Mouse (Mus musculus) kidney, embryonic 15.5 days (tissue): Measurements from ENCODE around the gene Stk38l. TPM values are rescaled to one million over a fixed set of nuclear protein-coding genes. Genes with fewer than 3 reads are reported as not detected.

ENCODE experiments used
- ATAC-seq: fragments of 200-750 bp; cut with Nextera tagmentation; replicated peaks from 2 replicates; pipeline ENCODE4 v1.8.0; 2017; ENCODE audit warnings: moderate TSS enrichment; ENCODE audit not compliant: low FRiP score
- H3K27ac ChIP-seq: fragments of 300-500 bp; sonication (generic); 2 replicates; pipeline ENCODE4 v1.5.1; 2015; ENCODE audit warnings: mild to moderate bottlenecking, inconsistent platforms
- H3K27me3 ChIP-seq: fragments of 300-500 bp; sonication (generic); 2 replicates; pipeline ENCODE4 v1.6.1; 2015; ENCODE audit warnings: inconsistent platforms
- H3K36me3 ChIP-seq: fragments of 300-500 bp; sonication (generic); 2 replicates; pipeline ENCODE4 v1.6.1; 2015; ENCODE audit warnings: inconsistent platforms
- H3K4me1 ChIP-seq: fragments of 300-500 bp; sonication (generic); 2 replicates; pipeline ENCODE4 v1.6.1; 2015; ENCODE audit warnings: inconsistent platforms
- H3K4me2 ChIP-seq: fragments of 300-500 bp; sonication (generic); 2 replicates; pipeline ENCODE4 v1.6.1; 2015; ENCODE audit warnings: moderate library complexity, mild to moderate bottlenecking, inconsistent platforms
- H3K4me3 ChIP-seq: fragments of 300-500 bp; sonication (generic); replicated peaks from 2 replicates; pipeline ENCODE4 v1.5.1; 2015; ENCODE audit warnings: mild to moderate bottlenecking, inconsistent platforms
- H3K9ac ChIP-seq: fragments of 300-500 bp; sonication (generic); 2 replicates; pipeline ENCODE4 v1.6.1; 2015; ENCODE audit warnings: mild to moderate bottlenecking, inconsistent platforms
- H3K9me3 ChIP-seq: fragments of 300-500 bp; sonication (generic); replicated peaks from 2 replicates; pipeline ENCODE4 v1.6.1; 2016; ENCODE audit warnings: inconsistent platforms
- WGBS: fragments of 180-500 bp; shearing (Covaris S2); methylation state at CpG from one replicate; pipeline ENCODE4 v1.1.7; 2015; ENCODE audit warnings: mixed read lengths; 5-methylcytosine and 5-hydroxymethylcytosine counted together
- polyA plus RNA-seq: library from polyadenylated mRNA; unstranded; fragments of >200 nt; fragmentation: Nextera tagmentation; extraction: Ambion mirVana; gene quantifications from 2 replicates; pipeline ENCODE4 v1.2.1, GENCODE M21; 2015

Gene Stk38l
- polyA plus RNA-seq, 1 experiment from 2014 or later = 16.0 TPM

GRCm38 (mm10) chr6:146702126-146702881 lies 22.5 kb upstream of the Stk38l start:
- WGBS = 52% methylated on average over 11 of the region's 11 CpGs
- ATAC-seq = peak; percentile 22; the same call in 1 of the 2 replicates
- H3K4me2 ChIP-seq = no peak overlapping the region
- H3K9ac ChIP-seq = no peak overlapping the region
- H3K36me3 ChIP-seq = no peaks in the 10 kb centered on the region
- no peak overlapping the region for H3K27ac ChIP-seq
- H3K9me3 ChIP-seq = 0 out of 2 replicates have a peak, but pooled peaks cover 6% of the 10 kb centered on the region
- H3K27me3 ChIP-seq = no peaks in the 10 kb centered on the region
- no peak overlapping the region for H3K4me3 ChIP-seq
- no peaks in the 10 kb centered on the region; the same call in 1 of the 2 replicates for H3K4me1 ChIP-seq

GRCm38 (mm10) chr6:146703351-146703750 lies 21.4 kb upstream of the Stk38l start:
- ATAC-seq = no peak
- H3K4me3 ChIP-seq = no peak overlapping the region

GRCm38 (mm10) chr6:146705631-146706030 lies 19.2 kb upstream of the Stk38l start:
- H3K4me3 ChIP-seq = no peak overlapping the region
- 95% methylated on average over 1 of the region's 1 CpGs for WGBS
- no peaks in the 10 kb centered on the region; the same call in 1 of the 2 replicates for H3K4me1 ChIP-seq
- H3K9ac ChIP-seq = no peak overlapping the region
- H3K36me3 ChIP-seq = no peaks in the 10 kb centered on the region
- H3K9me3 ChIP-seq = 0 out of 2 replicates have a peak, but pooled peaks cover 6% of the 10 kb centered on the region
- H3K27ac ChIP-seq = no peak overlapping the region
- ATAC-seq = no peak
- H3K4me2 ChIP-seq = no peak overlapping the region
- no peaks in the 10 kb centered on the region for H3K27me3 ChIP-seq

More at GRCm38 (mm10) chr6:146703351-146703750, 21.4 kb upstream of the Stk38l start:
- no peaks in the 10 kb centered on the region for H3K27me3 ChIP-seq
- H3K9me3 ChIP-seq = 0 out of 2 replicates have a peak, but pooled peaks cover 6% of the 10 kb centered on the region
- no peak overlapping the region for H3K4me2 ChIP-seq
- 83% methylated on average over 3 of the region's 3 CpGs for WGBS
- no peaks in the 10 kb centered on the region; the same call in 1 of the 2 replicates for H3K4me1 ChIP-seq
- H3K9ac ChIP-seq = no peak overlapping the region
- 0 out of 2 replicates have a peak overlapping the region, but pooled peaks have one; percentile 13 for H3K27ac ChIP-seq
- H3K36me3 ChIP-seq = no peaks in the 10 kb centered on the region

GRCm38 (mm10) chr6:146719606-146720005 lies 5.2 kb upstream of the Stk38l start:
- Histone ChIP-seq H3K9ac (no peak overlapping the region), H3K4me2 (no peak overlapping the region), H3K4me3 (no peak overlapping the region), H3K4me1 (no peaks in the 10 kb centered on the region), H3K27me3 (0 out of 2 replicates have a peak, but pooled peaks cover 3% of the 10 kb centered on the region), H3K9me3 (no peaks in the 10 kb centered on the region), H3K36me3 (no peaks in the 10 kb centered on the region), H3K27ac (no peak overlapping the region)
- ATAC-seq = no peak
- 74% methylated on average over 1 of the region's 1 CpGs for WGBS

- Histone ChIP-seq H3K27me3 (no peaks in the 10 kb centered on the region), H3K4me1 (peaks cover 5% of the 10 kb centered on the region; the same call in 1 of the 2 replicates), H3K4me2 (no peak overlapping the region), H3K27ac (no peak overlapping the region), H3K4me3 (no peak overlapping the region), H3K36me3 (no peaks in the 10 kb centered on the region), H3K9ac (no peak overlapping the region), H3K9me3 (no peaks in the 10 kb centered on the region)
- no peak for ATAC-seq
- 94% methylated on average over 3 of the region's 3 CpGs for WGBS
Observed at GRCm38 (mm10) chr6:146723805-146724204, 990 bp upstream of the Stk38l start.

GRCm38 (mm10) chr6:146725384-146725791 lies 593 bp downstream of the Stk38l start:
- ATAC-seq = peak; percentile 80
- H3K9me3 ChIP-seq = no peaks in the 10 kb centered on the region
- H3K4me2 ChIP-seq = peak overlapping the region; percentile 73
- H3K27ac ChIP-seq = peak overlapping the region; percentile 80
- H3K4me1 ChIP-seq = peaks cover 5% of the 10 kb centered on the region; the same call in 1 of the 2 replicates
- H3K27me3 ChIP-seq = no peaks in the 10 kb centered on the region
- H3K9ac ChIP-seq = peak overlapping the region; percentile 78
- under 1% methylated on average over 30 of the region's 30 CpGs for WGBS
- H3K36me3 ChIP-seq = no peaks in the 10 kb centered on the region
- peak overlapping the region; percentile 95 for H3K4me3 ChIP-seq

GRCm38 (mm10) chr6:146731031-146731430 lies 6.2 kb downstream of the Stk38l start:
- WGBS = 95% methylated on average over 1 of the region's 1 CpGs
- 0 out of 2 replicates have a peak, but pooled peaks cover under 1% of the 10 kb centered on the region for H3K4me1 ChIP-seq
- H3K4me2 ChIP-seq = no peak overlapping the region
- H3K36me3 ChIP-seq = no peaks in the 10 kb centered on the region
- H3K27ac ChIP-seq = no peak overlapping the region
- no peaks in the 10 kb centered on the region for H3K9me3 ChIP-seq
- no peak for ATAC-seq
- no peak overlapping the region for H3K4me3 ChIP-seq
- H3K27me3 ChIP-seq = no peaks in the 10 kb centered on the region
- no peak overlapping the region for H3K9ac ChIP-seq

GRCm38 (mm10) chr6:146731692-146732091 lies 6.9 kb downstream of the Stk38l start:
- Histone ChIP-seq H3K4me2 (no peak overlapping the region), H3K9me3 (no peaks in the 10 kb centered on the region), H3K9ac (no peak overlapping the region), H3K4me1 (no peaks in the 10 kb centered on the region), H3K36me3 (no peaks in the 10 kb centered on the region), H3K27ac (no peak overlapping the region), H3K27me3 (no peaks in the 10 kb centered on the region), H3K4me3 (no peak overlapping the region)
- 65% methylated on average over 2 of the region's 2 CpGs for WGBS
- no peak for ATAC-seq

- H3K27ac ChIP-seq = no peak overlapping the region
- no peaks in the 10 kb centered on the region for H3K36me3 ChIP-seq
- H3K4me2 ChIP-seq = no peak overlapping the region
- H3K4me1 ChIP-seq = no peaks in the 10 kb centered on the region
- H3K4me3 ChIP-seq = no peak overlapping the region
- no peaks in the 10 kb centered on the region for H3K9me3 ChIP-seq
- no peak for ATAC-seq
- 79% methylated on average over 3 of the region's 3 CpGs for WGBS
- H3K27me3 ChIP-seq = no peaks in the 10 kb centered on the region
- H3K9ac ChIP-seq = no peak overlapping the region
Observed at GRCm38 (mm10) chr6:146732232-146732631, 7.4 kb downstream of the Stk38l start.

- H3K9ac ChIP-seq = no peak overlapping the region
- no peak for ATAC-seq
- WGBS = 30% methylated on average over 1 of the region's 1 CpGs
Observed at GRCm38 (mm10) chr6:146732676-146733075, 7.9 kb downstream of the Stk38l start.

GRCm38 (mm10) chr6:146733554-146733953 lies 8.8 kb downstream of the Stk38l start:
- H3K9me3 ChIP-seq = no peaks in the 10 kb centered on the region
- H3K27ac ChIP-seq = no peak overlapping the region
- H3K9ac ChIP-seq = no peak overlapping the region
- H3K4me1 ChIP-seq = no peaks in the 10 kb centered on the region
- H3K4me3 ChIP-seq = no peak overlapping the region
- H3K4me2 ChIP-seq = no peak overlapping the region
- H3K27me3 ChIP-seq = no peaks in the 10 kb centered on the region
- WGBS = 59% methylated on average over 1 of the region's 1 CpGs
- ATAC-seq = no peak
- no peaks in the 10 kb centered on the region for H3K36me3 ChIP-seq

More at GRCm38 (mm10) chr6:146732676-146733075, 7.9 kb downstream of the Stk38l start:
- no peaks in the 10 kb centered on the region for H3K4me1 ChIP-seq
- H3K4me3 ChIP-seq = no peak overlapping the region
- H3K36me3 ChIP-seq = no peaks in the 10 kb centered on the region
- H3K27me3 ChIP-seq = no peaks in the 10 kb centered on the region
- no peak overlapping the region for H3K27ac ChIP-seq
- H3K9me3 ChIP-seq = no peaks in the 10 kb centered on the region
- H3K4me2 ChIP-seq = no peak overlapping the region

- H3K27ac ChIP-seq = no peak overlapping the region
- no peaks in the 10 kb centered on the region for H3K4me1 ChIP-seq
- no peaks in the 10 kb centered on the region for H3K9me3 ChIP-seq
- H3K4me3 ChIP-seq = no peak overlapping the region
- no peaks in the 10 kb centered on the region for H3K27me3 ChIP-seq
- no peak overlapping the region for H3K4me2 ChIP-seq
- no peaks in the 10 kb centered on the region for H3K36me3 ChIP-seq
- ATAC-seq = no peak
- H3K9ac ChIP-seq = no peak overlapping the region
- 93% methylated on average over 1 of the region's 1 CpGs for WGBS
Observed at GRCm38 (mm10) chr6:146738889-146739288, 14.1 kb downstream of the Stk38l start.
